Mouse (Mus musculus): ENCODE data around the gene Pef1.

DNA sequence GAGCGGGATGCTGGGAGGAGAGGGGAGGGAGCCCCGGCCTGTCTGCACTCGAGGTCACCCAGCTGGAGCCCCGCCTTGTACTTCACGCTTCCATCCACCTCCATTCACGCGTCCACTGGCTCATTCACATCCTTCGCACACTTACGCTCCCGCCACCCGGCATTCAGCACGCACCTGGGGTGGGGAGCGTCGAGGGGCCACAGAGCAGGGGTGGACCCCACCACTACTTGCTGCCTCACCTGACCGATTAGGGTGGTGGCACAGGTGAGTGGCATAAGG is 36.8 kb downstream of the Pef1 start, which contains the start of gene Hcrtr1:
- no peak for TF ChIP-seq CTCF (IDR thresholded peaks at IDR 0.05; ENCODE audit: low read depth)
- TF ChIP-seq EP300 (IDR thresholded peaks at IDR 0.05; ENCODE audit: low read depth) = no peak
